Mouse (Mus musculus) 3134 (cell line): Measurements from ENCODE around the gene Ptrh1.

Experiments used
- DNase-seq: peaks from one replicate; pipeline ENCODE4 v3.0.0-alpha.2; 2011; ENCODE audit warnings: low spot score; ENCODE audit not compliant: insufficient read length; ENCODE audit errors: extremely low read depth

Ptrh1 gene

DNA sequence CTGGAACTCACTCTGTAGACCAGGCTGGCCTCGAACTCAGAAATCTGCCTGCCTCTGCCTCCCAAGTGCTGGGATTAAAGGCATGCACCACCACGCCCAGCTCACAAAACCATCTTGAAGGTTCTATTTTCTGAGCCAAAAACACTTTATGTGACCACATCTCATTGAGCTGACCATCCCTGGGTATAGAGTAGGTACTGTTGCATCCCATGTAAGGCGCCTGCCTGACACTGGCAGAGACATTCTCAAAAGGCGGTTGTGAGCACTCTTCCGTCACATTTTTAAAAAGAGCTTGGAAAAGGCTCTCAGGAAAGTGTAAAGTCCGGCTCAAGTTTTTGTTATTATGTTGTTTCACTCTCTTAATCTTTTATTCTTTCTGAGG lies 18.9 kb upstream of the Ptrh1 start:
- no peak for DNase-seq

DNA sequence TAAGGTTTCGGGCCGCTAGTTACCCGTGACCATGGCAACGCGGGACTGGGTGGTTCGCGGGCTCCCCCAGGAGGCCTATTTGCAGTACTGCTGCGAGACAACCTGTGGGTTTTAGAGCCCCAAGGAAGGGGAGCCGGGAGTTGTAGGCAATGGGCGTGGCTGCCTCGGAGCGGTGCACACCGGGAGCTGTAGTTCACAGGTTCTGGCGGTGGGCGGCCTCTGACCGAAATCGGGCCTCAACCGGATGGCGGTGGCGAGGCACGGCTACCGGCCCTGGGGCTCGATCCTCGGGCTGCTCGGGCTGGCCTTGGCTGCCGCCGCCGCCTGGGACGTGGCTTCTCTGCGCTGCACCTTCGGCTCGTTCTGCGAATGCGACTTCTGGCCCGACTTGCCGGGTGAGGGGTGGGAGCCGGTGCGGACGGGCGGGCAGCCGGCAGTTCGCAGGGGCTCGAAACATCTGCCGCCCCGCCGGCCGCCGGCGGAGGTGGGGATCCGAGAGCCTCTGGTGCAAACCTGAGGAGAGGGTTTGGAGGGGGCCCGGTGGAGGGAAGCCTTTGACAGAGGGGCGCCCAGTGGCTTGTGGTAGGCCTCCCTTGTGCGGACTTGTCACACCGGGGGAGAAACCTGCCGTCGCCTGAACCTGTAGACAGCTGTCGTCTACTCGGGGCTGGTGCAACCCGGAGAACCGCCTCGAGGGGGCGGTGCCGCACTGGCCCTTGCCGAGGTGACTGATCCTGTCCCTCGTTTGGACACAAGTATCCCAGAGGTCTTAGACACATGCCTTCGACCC lies 18.3 kb upstream of the Ptrh1 start, which contains the start of gene Tor2a:
TSS of gene Tor2a (plus strand) at position 179 of the 790 bp plus-strand sequence.
- peak; percentile 93 for DNase-seq

DNA sequence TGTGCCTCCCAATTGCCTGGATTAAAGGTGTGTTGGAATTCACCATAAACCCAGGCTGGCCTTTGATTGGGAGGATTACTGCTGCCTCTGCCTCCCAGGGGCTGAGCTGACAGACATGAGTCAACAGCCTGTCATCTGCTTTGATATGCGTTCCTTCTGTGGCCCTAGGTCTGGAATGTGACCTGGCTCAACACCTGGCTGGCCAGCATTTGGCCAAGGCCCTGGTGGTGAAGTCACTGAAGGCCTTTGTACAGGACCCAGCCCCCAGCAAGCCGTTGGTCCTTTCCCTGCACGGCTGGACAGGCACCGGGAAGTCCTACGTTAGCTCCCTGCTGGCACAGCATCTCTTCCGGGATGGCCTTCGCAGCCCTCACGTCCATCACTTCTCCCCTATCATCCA lies 17.1 kb upstream of the Ptrh1 start:
- no peak for DNase-seq

DNA sequence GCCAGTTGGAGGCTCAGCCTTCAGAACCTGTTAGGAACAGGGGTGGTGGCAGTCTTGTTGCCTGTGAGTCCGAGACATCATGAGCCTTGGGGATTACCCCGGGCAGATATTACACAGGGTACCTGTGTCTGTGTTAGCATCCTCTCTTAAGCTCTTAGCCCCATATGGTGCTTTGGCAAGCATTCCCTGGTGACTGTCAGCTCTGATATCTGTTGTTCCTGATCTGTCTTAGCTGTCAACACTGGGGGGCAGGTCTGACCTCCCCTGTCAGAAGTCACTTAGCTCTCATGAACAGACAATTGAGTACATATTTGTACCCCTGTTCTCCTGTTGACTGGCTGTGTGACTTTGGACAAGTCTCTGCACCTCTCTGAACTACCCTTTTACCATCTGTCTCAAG lies 16.6 kb upstream of the Ptrh1 start:
- no peak for DNase-seq

DNA sequence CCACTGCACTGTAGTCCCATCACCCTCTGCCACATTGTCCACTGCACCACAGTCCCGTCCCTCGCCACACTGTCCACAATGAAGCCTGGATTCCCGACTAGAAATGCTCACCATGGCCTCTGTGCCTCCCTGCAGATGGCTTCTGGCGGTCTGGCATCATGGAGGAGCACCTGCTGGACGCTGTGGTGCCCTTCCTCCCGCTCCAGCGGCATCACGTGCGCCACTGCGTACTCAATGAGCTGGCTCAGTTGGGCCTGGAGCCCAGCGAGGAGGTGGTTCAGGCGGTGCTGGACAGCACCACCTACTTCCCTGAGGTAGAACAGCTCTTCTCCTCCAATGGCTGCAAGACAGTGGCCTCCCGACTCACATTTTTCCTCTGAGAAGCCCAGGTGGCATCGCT lies 14.2 kb upstream of the Ptrh1 start:
- DNase-seq: no peak

DNA sequence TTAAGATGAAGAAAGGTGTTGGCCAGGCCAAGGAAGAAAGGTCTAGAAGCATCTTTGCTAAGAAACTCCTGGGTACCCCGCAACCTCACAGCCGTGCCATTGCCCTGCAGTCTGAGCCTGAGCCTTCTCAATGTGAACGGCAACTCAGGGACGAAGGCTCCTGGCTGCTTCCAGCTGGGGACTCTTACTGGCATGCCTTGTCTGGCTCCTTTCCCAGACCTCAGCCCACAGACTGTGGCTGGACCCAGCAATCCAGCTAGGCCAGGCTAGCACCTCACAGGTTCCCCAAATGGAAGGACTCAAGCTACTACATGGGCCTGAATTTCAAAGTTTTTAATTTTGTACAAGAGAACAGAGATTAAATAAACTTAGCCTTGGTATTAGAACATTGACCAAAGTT lies 13.7 kb upstream of the Ptrh1 start:
- no peak for DNase-seq

DNA sequence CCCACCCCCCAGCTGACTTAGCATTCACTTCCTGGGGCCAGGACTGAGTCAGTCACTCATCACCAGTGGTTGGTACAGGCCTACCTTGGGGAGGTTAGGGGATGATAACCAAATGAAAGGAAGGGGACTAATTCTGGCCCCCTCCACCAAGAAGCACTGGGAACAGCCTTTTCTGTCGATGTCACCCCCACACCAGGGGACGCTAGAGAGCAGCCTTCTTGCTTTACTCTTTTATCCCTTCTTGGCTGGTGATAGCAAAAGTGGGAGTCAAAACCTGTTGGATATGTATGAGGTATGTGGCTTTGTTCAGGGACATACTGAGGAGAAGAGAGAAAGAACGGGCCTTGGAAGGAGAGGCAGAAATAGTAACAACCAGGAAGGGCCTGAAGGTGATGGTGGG lies 12.2 kb upstream of the Ptrh1 start:
- no peak for DNase-seq

DNA sequence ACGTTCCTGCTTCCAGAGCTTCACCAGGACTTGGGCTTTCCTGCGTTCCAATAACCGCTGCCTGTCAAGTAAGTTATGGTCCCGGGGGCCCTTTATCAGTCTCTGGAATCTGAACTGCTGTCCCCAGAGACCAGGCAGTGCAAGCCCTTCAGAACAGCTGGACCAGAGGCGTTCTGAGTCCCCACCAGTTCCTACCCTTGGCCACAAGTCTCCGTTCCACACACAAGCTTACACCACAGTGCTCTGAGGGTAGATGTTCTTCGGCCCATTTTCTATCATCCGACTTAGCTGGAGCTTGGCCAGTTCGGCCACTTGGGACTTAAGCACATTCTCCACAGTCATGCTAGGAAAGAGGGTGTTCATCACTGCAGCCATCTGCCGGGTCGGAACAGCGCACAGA lies 8.3 kb upstream of the Ptrh1 start:
- DNase-seq: no peak

DNA sequence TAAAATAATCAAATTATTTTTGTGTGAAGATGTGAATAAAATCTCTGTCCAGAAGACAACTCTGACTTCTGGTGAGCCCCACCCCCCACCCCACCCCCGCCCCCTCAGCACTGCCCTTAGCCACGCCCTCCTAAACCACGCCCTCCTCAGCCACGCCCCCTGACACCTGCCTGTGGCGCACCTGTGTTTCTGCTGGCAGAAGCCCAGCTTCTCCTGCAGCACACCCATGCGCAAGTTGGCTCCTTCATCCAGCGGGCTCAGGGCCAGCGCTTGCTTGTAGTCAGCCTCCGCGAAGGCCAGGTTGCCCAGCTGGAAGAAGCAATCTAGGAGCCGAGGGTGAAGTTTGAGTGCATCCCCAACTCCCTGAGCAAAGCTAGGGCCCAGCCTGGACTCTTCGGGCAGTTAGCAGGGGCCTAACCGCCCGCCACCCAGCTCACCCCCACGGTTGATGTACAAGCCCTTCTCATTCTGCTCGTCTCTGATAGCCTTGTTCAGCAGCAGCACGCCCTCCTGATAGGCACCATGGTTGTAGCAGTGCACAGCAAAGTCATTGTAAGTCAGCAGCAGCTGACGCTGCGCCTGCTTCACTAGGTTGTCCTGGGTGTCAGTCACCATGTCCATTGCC lies 6.8 kb upstream of the Ptrh1 start:
- DNase-seq: no peak

DNA sequence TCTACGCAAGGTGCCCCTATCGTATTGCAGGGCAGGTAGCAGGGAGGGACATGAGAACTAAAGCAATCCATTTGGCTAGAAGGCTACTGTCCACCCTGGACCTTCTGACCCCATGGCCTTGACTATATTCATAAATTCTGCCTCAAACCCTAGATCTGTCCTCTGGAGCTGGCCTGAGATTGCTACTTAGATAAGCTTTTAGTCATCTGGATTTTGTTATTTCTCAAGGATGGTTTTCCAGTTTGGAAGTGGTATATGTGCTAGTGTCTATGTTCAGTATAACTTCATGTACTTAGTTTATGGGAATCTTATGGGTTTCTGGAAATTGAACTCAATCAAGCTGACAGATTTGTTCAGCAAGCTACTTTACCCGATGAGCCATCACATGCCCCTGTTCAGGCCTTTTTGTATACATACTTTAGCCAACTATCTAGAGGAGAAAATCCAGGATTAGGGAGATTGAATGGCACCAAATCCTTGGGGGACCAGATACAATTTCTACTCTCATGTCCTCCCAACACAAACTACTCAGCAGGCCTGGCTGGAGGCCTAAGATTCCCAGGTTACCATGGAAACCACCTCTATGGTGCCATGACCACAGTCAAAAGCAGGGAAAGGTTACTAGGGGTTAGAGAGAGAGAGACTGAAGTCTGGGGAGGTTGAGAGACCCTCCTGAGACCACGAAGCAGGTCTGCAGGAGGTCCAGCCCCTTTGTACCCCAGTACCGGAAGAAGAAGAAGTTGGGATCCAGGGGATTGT lies 6.1 kb upstream of the Ptrh1 start:
- DNase-seq: no peak

DNA sequence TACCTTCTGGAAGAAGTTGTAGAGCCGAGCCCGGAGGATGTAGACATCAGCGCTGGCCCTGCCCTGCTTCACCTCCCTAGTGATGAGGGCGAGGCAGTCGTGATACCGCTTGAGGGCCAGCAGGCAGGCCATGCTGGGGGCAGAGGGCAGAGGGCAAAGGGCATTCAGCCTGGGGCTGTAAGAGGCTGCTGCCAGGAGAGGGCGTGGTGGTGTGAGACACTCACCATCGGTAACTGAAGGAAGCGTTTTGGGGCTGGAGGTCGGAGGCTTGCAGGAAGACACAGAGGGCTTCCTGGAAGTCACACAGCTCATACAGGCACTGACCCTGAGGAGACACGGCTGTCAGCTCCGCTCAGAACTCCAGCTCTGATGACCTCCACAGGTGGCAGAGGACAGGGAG lies 3.7 kb upstream of the Ptrh1 start:
- no peak for DNase-seq

DNA sequence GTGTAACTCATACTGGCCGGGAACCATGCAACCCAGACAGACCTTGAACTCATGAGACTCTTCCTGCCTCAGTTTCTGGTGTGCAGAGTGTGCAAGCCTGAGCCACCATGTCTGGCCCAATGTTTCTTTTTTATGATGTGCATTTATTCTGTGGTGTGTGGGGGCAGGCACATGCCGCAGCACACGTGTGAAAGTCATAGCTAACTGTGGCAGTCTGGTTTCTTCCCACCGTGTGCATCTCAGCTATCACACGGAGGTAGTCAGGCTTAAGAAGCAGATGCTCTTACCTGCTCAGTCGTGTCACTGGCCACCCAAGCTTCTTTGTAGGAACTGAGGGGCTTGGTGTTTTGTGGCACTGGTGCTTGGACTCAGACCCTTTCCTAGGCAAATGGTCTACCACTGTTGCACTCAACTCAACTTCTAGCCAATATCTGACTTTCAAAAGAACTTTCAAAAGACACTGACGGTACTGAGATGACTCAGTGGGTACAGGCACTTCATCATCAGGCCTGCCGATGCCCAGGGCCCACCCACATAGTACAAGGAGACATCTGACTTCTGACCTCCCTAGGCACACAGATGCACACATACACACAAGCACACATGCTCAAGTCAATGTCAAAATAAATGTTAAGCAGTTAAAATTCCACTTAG lies 2.8 kb upstream of the Ptrh1 start:
- no peak for DNase-seq

DNA sequence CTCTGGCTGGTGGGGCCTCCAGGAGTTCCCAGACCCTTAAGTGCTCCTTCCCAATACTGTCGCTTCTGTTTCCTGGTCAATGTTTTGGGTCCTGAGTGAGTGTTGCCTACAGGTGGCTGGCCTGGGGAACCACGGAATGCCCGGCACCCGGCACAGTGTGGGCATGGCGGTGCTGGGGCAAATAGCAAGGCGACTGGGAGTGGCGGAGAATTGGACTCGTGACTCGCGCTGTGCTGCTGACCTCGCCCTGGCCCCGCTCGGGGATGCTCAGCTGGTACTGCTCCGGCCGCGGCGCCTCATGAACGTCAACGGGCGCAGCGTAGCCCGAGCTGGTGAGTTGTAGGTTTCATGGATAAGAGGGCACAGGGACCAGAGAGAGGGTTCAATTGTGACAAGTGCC lies 606 bp downstream of the Ptrh1 start:
- DNase-seq: peak; percentile 76

DNA sequence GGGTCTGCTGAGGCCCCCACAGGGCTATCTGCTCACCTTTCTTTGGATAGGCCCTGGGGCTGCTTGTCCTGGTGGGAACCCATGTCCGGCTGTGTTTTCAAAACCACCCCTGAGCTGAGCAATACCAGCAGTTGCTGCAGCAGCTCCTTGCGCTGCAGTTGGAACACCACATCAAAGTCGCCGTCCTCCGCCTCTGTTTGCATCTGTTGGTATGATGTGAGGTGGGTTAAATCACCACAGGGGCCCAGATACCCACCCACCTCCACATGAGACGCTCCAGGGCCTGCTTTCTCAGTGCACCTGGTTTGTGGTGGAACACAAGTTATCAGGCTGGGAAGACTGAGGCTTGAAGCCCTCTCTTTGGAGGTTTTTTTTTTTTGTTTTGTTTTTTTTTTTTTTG lies 2.5 kb downstream of the Ptrh1 start:
- DNase-seq: no peak

DNA sequence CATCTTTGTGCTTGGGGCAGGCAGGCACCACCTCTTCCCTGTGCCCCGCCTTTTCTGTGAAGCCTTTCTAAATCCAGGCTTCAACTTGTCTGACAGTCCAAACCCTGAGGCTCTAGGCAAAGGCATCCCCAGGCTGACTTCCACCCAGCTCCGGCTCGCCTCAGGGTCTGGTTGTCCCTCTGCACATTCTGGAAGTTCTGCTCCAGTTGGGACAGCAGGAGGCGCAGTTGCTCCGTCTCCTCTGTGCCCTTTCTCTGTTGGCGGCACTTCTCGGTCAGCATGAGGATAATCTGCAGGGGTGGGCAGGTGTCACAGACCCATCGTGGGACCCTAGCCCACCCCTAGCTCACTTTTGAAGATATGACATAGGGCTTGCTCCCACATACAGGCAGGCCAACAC lies 3.5 kb downstream of the Ptrh1 start:
- DNase-seq: no peak

DNA sequence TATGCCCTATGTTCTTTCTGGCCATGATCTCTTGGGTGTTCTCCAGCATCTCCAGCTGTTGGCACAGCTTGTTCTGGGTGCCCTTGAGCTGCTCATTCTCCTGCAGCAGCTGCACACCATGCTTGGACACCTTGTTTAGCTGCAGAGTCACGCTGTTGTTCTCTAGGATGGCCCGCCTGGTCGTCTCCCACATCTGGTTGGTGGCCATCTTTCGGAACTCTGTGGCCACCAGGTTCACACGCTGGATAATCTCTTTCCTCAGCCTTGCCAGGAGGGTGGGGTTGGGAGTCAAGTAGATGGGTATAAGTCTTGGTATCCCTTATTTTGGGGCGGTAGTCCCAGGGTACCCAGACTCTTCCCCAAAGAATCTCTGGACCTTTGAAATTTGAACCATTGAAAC lies 4.1 kb downstream of the Ptrh1 start:
- DNase-seq: no peak

DNA sequence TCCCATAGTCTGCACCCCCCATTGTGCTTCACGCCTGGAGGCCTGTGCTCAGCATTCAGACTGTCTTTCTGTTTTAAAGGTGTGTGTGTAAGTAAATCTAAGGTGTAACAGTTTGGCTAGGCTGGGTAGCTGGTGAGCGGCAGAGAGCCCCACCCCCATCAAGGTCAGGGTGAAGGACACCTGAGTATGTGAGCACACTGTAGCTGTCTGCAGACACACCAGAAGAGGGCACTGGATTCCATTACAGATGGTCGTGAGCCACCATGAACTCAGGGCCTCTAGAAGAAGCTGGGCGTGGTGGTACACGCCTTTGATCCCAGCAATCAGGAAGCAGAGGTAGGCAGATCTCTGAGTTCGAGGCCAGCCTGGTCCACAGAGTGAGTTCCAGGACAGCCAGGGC lies 6.1 kb downstream of the Ptrh1 start:
- DNase-seq: no peak

DNA sequence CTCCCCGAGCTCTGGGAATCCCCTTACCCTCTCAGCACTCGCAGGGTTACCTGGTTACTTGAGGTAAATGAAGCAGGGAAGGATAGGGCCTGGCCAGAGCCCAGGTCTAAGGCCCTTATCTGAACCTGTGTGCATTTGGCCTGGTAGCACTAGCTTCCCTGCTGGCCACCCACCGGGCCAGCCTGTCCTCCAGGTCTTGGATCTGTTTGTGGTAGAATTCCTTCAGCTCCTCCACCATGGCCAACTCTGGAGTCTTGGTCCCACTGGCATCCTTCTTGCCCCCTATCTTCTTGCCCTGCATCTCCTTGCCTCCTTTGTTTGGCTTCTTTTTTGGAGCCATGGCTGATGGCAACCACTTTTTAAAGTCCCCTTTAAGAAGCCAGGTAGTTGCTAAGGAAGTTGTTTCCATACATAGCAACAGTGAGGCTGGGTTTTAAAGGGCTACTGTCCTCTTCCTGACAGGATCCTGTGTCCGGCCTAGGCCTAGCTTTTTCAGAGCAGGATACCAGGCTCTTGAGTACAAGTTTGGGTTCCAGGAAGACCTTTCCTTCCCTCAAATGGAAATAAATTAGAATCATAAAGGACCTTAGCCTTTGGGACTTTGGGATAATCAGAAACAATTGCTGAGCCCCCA lies 8.6 kb downstream of the Ptrh1 start, which contains the start of gene Cfap157:
TSS of gene Cfap157 (minus strand) at position 381 of the 634 bp plus-strand sequence.
- DNase-seq: no peak

DNA sequence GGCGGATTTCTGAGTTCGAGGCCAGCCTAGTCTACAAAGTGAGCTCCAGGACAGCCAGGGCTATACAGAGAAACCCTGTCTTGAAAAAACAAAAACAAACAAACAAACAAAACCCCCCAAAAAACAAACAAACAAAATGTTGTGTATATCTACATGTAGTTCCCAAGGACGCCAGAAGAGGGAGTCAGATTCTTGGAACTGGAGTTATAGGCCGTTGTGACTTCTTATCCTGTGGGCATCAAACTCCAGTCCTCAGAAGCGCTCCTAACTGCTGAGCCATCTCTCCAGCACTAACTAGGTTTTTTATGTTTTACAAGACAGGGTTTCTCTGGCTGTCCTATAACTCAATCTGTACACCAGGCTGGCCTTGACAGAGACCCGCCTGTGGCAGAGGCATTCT lies 11.6 kb downstream of the Ptrh1 start:
- peak; percentile 45 for DNase-seq

DNA sequence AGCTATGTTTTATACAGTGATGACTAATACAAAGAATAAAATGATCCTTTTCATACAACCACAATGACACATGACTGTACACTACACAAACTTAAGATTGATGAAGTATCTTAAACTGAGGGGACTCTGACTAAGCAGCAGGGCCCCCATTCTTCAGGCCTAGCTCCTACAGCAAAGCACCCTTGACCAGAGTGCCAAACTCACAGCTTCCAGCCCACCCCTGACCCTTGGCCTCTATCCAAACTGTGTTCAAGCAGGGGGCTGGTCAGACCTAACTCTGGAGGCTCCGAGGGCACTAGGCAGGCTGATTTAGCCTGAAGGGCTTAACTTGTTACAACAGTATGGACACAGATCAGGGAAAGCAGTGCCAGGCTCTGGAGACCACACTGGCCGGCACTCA lies 13.0 kb downstream of the Ptrh1 start:
- no peak for DNase-seq

DNA sequence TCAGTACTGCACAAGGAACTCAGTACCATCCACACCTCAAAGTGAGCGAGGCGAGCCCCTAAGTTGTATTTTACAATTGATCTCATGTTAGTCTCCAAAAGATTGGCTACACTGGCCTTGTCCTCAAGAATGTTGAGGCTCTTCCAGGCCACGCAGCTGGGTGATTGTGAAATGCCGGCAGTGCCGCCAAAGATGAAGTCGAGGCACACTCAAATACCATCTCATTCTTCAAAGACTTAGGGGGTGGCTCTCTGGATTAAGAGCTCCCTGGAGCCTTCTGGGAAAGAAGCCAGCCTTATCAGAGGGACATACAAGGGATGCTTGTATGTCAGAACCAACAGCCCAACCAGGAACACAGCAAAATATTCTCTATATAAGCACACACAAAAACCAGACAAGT lies 15.7 kb downstream of the Ptrh1 start:
- no peak for DNase-seq
